Mouse (Mus musculus): Measurements from ENCODE around the gene Ppp4r4. TPM values are rescaled to one million over a fixed set of nuclear protein-coding genes. Genes with fewer than 3 reads are reported as not detected.
"Not testable (repeated sequence)": the region's sequence is repeated elsewhere in the genome, so short reads cannot be mapped to it uniquely, and the experiment has no call there.

The Ppp4r4 gene
- polyA plus RNA-seq, 1 experiment from 2014 or later = 1.7 TPM

DNA sequence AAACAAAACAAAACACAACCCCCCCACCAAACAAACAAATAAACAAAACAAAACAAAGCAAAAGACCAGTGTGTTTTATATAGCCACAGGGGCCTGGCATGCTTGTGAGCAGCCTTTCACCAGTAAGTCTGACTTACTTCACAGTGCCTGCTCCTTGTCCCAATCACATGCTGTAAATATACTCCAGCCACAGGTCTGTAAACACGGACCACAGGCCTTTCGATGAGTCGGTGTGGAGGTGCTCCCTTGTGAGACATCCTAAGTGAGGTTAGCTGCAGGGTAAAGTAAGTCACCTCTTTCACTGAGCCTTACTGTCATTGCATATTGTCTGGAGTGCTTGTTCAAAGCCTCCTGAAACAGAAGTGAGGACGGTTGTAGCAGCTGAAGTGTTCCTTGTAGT is 16.4 kb downstream of the Ppp4r4 start:
- WGBS = 81% methylated on average over 4 of the region's 4 CpGs
- H3K27ac ChIP-seq = no peak overlapping the region
- DNase-seq (ENCODE audit: low spot score) = no peak

DNA sequence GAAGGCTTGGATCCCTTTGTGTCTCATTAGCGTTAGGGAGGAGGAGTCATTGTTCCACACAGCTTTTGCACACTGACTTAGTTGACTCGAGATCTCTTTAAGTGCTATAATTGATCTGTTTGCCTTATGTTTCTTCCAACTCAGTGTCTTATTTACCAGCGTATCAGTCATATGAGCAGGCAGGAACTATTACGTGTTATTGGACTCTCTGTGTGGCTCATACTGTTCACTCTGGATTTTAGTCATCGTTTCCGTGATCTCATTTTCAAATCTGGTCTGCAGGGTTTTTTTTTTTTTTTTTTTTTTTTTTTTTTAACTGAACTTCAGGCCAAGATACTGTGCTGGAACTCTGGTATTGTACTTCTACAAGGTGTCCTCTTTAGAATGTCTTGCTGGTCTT is 18.0 kb downstream of the Ppp4r4 start:
- WGBS = 82% methylated on average over 6 of the region's 6 CpGs
- Histone ChIP-seq H3K36me3 (no peaks in the 10 kb centered on the region), H3K4me1 (replicated peaks) (peaks cover 5% of the 10 kb centered on the region; the same call in 1 of the 2 replicates), H3K4me3 (no peak overlapping the region), H3K9me3 (no peaks in the 10 kb centered on the region), H3K27me3 (ENCODE audit: insufficient read depth, poor library complexity, severe bottlenecking) (no peaks in the 10 kb centered on the region), H3K27ac (no peak overlapping the region)
- no peak for DNase-seq (ENCODE audit: low spot score)

More for the DNA sequence above, 16.4 kb downstream of the Ppp4r4 start:
- no peaks in the 10 kb centered on the region for H3K36me3 ChIP-seq
- H3K9me3 ChIP-seq = no peaks in the 10 kb centered on the region
- peaks cover 5% of the 10 kb centered on the region; the same call in 1 of the 2 replicates for H3K4me1 ChIP-seq (replicated peaks)
- no peaks in the 10 kb centered on the region for H3K27me3 ChIP-seq (ENCODE audit: insufficient read depth, poor library complexity, severe bottlenecking)
- no peak overlapping the region for H3K4me3 ChIP-seq

DNA sequence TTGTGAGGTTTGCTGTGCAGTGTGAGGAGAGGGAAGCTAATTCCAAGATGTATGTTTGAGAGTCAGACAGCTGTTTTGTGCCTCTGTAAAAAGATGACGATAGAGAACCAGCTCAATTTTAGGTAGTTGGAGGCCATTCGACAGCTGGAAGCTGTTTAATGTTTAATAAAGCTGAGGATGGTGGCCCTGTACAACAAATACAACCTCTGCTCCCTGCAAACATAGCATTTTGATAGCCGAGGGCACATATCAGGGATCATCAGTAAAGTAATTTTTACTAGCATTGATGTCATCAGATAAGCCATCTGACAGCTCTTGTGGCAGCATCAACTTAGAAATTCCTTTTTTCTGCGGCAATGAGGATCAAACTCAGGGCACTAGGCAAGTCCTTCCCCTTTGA is 19.3 kb downstream of the Ppp4r4 start:
- peaks cover 5% of the 10 kb centered on the region; the same call in 1 of the 2 replicates for H3K4me1 ChIP-seq (replicated peaks)
- no peaks in the 10 kb centered on the region for H3K9me3 ChIP-seq
- DNase-seq (ENCODE audit: low spot score) = no peak
- H3K27me3 ChIP-seq (ENCODE audit: insufficient read depth, poor library complexity, severe bottlenecking) = no peaks in the 10 kb centered on the region
- no peaks in the 10 kb centered on the region for H3K36me3 ChIP-seq
- H3K4me3 ChIP-seq = no peak overlapping the region
- 82% methylated on average over 4 of the region's 4 CpGs for WGBS
- H3K27ac ChIP-seq = no peak overlapping the region

DNA sequence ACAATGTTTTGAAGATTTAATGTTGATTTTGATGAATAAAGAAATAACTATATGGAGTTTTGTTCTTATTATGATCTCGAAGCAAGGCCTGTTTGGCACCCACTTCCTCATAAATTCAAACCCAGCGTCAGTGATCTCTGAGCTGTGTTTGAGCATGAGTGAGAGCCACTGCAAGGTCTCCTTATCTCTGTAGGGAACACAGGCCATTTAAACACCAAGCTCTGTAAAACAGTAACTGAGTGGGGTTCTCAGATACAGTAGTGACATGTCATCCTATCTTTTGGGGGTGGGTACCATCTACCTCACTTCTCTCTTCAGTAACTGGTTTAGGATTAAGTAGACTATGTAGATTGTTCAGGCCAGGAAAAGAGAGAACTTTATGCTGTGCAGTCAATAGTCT is 20.4 kb downstream of the Ppp4r4 start:
- Histone ChIP-seq H3K9me3 (no peaks in the 10 kb centered on the region), H3K27me3 (ENCODE audit: insufficient read depth, poor library complexity, severe bottlenecking) (no peaks in the 10 kb centered on the region), H3K4me1 (replicated peaks) (peaks cover 4% of the 10 kb centered on the region; the same call in 1 of the 2 replicates), H3K4me3 (no peak overlapping the region), H3K36me3 (no peaks in the 10 kb centered on the region), H3K27ac (no peak overlapping the region)
- 86% methylated on average over 2 of the region's 2 CpGs for WGBS
- DNase-seq (ENCODE audit: low spot score) = no peak

DNA sequence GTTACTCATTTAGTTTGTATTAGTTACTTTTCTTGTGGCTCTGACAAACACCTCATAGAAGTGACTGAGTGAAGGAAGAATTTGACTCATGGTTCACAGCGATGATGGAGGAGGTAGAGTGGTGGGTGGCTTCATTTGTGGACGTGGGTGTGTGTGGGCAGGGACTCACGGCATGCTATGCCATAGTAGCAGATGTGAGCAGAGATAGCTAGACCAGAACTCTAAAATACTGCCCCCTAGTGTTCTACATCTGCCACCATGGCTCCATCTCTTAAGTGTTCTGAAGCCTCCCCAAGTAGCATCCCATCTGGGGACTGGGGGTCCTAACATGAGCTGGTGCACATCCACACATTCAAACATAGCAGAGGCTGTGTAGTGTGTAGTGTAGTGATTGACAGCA is 21.4 kb downstream of the Ppp4r4 start:
- Histone ChIP-seq H3K4me3 (no peak overlapping the region), H3K9me3 (no peaks in the 10 kb centered on the region), H3K4me1 (replicated peaks) (no peaks in the 10 kb centered on the region), H3K36me3 (no peaks in the 10 kb centered on the region), H3K27me3 (ENCODE audit: insufficient read depth, poor library complexity, severe bottlenecking) (no peaks in the 10 kb centered on the region), H3K27ac (no peak overlapping the region)
- WGBS = 68% methylated on average over 3 of the region's 3 CpGs
- no peak for DNase-seq (ENCODE audit: low spot score)

DNA sequence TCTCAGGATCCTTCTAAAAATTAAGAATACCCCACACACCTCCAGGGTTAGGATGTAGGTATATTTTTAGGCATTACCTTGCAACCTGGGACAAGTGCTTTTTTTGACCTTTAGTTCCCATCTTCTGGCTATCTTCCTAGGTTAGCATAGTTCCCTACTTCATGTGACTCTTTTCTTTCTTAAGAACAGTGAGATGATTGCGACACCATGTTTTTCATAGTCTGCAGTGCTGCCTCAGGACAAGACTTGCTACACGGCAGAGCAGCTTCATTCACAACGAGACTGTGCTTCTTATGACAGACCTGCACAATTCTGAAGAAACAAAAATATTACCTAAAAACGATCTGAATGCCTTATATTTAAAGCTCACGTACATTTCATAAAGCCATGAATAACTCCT is 24.8 kb downstream of the Ppp4r4 start:
- WGBS = 89% methylated on average over 5 of the region's 5 CpGs
- no peak overlapping the region for H3K4me3 ChIP-seq

DNA sequence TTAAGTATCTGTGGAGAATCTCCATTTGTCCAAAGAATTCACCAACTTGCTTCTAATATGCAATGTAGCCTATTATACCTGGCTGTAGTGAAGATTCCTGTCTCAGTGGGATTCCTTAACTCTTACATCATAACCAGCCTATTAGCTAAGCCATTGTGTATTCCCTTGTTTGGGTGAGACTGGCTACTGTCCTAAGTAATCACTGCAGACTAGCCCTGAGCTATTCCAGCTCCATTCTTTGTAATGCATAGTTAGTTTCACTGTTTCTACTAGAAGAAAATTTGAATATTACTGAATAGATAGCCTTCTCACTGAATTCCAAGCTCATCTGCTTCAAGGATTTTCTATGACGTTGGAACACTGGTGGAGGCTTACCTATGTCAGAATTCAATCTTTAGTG is 32.6 kb downstream of the Ppp4r4 start:
- Histone ChIP-seq H3K4me1 (replicated peaks) (no peaks in the 10 kb centered on the region), H3K36me3 (no peaks in the 10 kb centered on the region), H3K27ac (no peak overlapping the region), H3K4me3 (no peak overlapping the region), H3K9me3 (no peaks in the 10 kb centered on the region), H3K27me3 (ENCODE audit: insufficient read depth, poor library complexity, severe bottlenecking) (no peaks in the 10 kb centered on the region)
- 73% methylated on average over 1 of the region's 1 CpGs for WGBS
- DNase-seq (ENCODE audit: low spot score) = no peak

More for the DNA sequence above, 24.8 kb downstream of the Ppp4r4 start:
- DNase-seq (ENCODE audit: low spot score) = no peak
- Histone ChIP-seq H3K36me3 (no peaks in the 10 kb centered on the region), H3K9me3 (no peaks in the 10 kb centered on the region), H3K4me1 (replicated peaks) (no peaks in the 10 kb centered on the region), H3K27ac (no peak overlapping the region), H3K27me3 (ENCODE audit: insufficient read depth, poor library complexity, severe bottlenecking) (no peaks in the 10 kb centered on the region)

DNA sequence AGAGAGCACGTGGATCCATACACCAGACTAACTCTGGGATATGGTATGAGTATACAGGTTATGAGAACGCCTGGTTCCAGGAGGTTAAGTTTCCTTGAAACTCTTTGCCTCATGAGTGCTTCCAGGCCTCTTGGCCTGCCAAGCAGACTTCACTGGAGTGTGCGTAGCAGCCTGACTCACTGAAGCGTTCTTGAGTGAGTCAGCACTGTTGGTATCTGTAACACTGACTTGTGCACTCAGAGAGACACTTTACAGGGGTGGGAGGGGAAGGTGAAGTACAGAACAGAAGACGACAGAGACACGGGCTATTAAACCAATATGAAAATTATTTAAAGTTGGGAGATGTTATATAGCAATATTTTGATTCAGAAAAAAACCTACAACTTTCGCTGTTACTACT is 33.1 kb downstream of the Ppp4r4 start:
- Histone ChIP-seq H3K9me3 (no peaks in the 10 kb centered on the region), H3K4me1 (replicated peaks) (no peaks in the 10 kb centered on the region), H3K4me3 (no peak overlapping the region), H3K27ac (no peak overlapping the region), H3K27me3 (ENCODE audit: insufficient read depth, poor library complexity, severe bottlenecking) (no peaks in the 10 kb centered on the region), H3K36me3 (no peaks in the 10 kb centered on the region)
- WGBS = 86% methylated on average over 7 of the region's 7 CpGs
- no peak for DNase-seq (ENCODE audit: low spot score)

DNA sequence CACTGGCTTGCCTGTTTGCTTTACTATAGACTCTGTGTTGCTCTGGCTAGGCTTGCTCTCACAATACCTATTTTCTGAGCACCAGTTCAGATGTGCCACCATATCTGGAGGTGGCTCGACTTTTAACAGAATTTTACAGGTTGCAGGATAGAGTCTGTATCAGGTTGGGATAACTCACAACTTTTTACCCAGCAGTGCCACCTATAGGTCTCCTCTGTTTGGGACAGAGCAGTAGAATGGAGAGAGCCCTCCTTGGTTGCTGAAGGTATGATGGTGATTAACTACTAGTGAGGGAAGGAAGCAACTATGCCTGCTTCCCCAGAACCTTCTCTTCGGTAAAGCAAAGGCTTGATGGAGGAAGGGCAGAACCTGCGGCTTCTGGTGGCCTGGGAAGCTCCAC is 35.0 kb downstream of the Ppp4r4 start:
- Histone ChIP-seq H3K27me3 (ENCODE audit: insufficient read depth, poor library complexity, severe bottlenecking) (no peaks in the 10 kb centered on the region), H3K27ac (no peak overlapping the region), H3K4me1 (replicated peaks) (no peaks in the 10 kb centered on the region), H3K9me3 (no peaks in the 10 kb centered on the region), H3K36me3 (no peaks in the 10 kb centered on the region), H3K4me3 (no peak overlapping the region)
- no peak for DNase-seq (ENCODE audit: low spot score)
- 74% methylated on average over 3 of the region's 3 CpGs for WGBS

DNA sequence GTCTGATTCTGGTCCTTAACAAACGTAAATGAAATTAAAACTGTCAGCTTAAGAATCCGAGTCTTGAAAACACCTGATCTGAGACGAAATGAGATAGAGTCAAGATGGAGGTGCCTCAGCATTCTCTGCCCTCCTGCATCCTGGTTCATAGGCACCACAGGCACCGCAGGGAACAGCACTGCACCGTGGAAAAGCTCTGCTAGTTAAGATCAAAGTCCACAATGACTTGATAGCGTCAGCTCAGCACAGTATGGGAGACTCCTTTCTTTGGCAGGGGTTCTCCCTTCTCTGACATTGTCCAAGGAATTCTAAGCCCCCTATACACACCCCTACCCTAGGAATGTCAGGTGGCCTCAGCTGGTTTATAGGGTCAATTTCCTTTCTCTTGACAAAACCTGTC is 37.6 kb downstream of the Ppp4r4 start:
- no peak overlapping the region for H3K4me3 ChIP-seq
- H3K9me3 ChIP-seq = no peaks in the 10 kb centered on the region
- no peaks in the 10 kb centered on the region for H3K27me3 ChIP-seq (ENCODE audit: insufficient read depth, poor library complexity, severe bottlenecking)
- no peaks in the 10 kb centered on the region for H3K4me1 ChIP-seq (replicated peaks)
- DNase-seq (ENCODE audit: low spot score) = no peak
- no peak overlapping the region for H3K27ac ChIP-seq
- no peaks in the 10 kb centered on the region for H3K36me3 ChIP-seq
- 66% methylated on average over 6 of the region's 6 CpGs for WGBS

DNA sequence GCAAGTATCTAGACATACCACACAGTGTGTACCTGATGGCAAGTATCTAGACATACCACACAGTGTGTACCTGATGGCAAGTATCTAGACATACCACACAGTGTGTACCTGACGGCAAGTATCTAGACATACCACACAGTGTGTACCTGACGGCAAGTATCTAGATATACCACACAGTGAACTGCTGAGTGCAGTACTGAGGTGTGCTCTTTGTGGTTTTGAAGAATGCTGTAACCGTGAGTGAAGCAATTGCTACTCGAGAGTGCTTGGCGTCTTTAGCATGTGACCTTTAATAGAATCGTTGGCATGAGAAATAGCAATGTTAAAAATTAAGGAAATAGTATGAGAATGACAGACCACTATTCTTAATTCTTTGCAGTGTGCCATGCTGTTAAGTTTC is 46.1 kb downstream of the Ppp4r4 start:
- DNase-seq (ENCODE audit: low spot score); H3K27ac ChIP-seq: not testable (repeated sequence)

DNA sequence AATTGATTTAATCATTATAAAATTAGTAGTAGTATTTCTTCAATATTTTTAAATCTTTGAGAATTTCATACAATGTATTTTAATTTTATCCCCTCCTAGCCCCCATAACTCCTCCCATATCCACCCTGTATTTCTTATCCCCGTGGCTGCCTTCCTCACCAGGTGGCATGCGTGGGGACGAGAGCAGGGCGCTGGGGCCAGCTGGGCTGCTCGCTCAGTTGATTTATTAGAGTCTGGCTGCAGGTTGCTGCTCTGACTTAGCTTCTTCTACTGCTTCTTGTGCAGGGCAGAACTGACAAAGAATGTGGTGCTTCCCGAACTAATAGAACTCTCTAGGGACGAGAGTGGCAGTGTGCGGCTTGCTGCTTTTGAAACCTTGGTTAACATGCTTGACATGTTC is 51.7 kb downstream of the Ppp4r4 start:
- H3K9me3 ChIP-seq = no peaks in the 10 kb centered on the region
- H3K27me3 ChIP-seq (ENCODE audit: insufficient read depth, poor library complexity, severe bottlenecking) = no peaks in the 10 kb centered on the region
- no peaks in the 10 kb centered on the region for H3K4me1 ChIP-seq (replicated peaks)
- no peak overlapping the region for H3K4me3 ChIP-seq
- no peak overlapping the region for H3K27ac ChIP-seq
- 81% methylated on average over 8 of the region's 8 CpGs for WGBS
- no peak for DNase-seq (ENCODE audit: low spot score)
- H3K36me3 ChIP-seq = 0 out of 2 replicates have a peak, but pooled peaks cover 2% of the 10 kb centered on the region

More for the DNA sequence above, 46.1 kb downstream of the Ppp4r4 start:
- H3K36me3 ChIP-seq; H3K27me3 ChIP-seq (ENCODE audit: insufficient read depth, poor library complexity, severe bottlenecking); H3K9me3 ChIP-seq; H3K4me1 ChIP-seq (replicated peaks); H3K4me3 ChIP-seq: not testable (repeated sequence)
- 95% methylated on average over 6 of the region's 6 CpGs for WGBS

DNA sequence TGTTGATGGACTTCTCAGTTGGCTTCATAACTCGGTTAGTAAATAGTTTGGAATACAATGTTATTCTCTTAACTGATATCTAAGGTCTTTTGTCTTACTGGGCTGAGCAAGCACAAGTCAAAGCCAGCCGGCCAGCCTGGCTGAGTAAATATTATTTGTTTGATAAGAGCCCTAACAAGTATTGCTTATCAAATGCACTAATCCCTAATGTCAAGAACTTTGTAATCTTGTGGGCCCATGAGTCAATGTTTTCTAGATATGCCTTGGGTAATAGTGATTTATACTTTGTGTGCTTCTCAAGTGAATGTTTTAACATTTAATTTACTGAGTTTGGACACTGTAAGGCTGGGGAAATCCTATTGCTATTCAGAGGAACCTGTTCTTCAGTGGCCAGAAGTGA is 66.3 kb downstream of the Ppp4r4 start:
- no peaks in the 10 kb centered on the region for H3K9me3 ChIP-seq
- no peaks in the 10 kb centered on the region for H3K4me1 ChIP-seq (replicated peaks)
- WGBS = 69% methylated on average over 2 of the region's 2 CpGs
- H3K27me3 ChIP-seq (ENCODE audit: insufficient read depth, poor library complexity, severe bottlenecking) = no peaks in the 10 kb centered on the region
- DNase-seq (ENCODE audit: low spot score) = no peak
- H3K4me3 ChIP-seq = no peak overlapping the region
- no peaks in the 10 kb centered on the region for H3K36me3 ChIP-seq
- H3K27ac ChIP-seq = no peak overlapping the region

DNA sequence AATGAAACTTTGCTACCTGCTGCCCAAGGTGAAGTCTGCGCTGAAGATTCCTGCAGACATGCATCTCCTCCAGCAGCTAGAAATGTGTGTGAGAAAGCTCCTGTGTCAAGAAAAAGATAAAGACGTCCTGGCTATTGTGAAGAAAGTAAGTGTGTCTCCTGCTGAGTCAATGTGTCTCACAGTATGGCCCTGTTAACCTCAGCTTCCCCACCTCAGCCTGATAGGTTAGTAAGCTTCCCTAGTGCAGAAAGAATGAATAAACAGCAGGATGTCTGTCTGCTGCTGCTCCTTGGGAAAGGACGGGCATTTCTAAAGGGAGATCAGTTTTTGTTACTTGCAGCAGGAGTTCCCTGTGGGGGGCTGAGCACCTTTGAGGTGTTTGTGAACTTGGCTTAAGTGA is 68.3 kb downstream of the Ppp4r4 start:
- H3K4me1 ChIP-seq (replicated peaks) = no peaks in the 10 kb centered on the region

More for the DNA sequence above, 68.3 kb downstream of the Ppp4r4 start:
- no peak for DNase-seq (ENCODE audit: low spot score)
- Histone ChIP-seq H3K9me3 (no peaks in the 10 kb centered on the region), H3K27me3 (ENCODE audit: insufficient read depth, poor library complexity, severe bottlenecking) (no peaks in the 10 kb centered on the region), H3K36me3 (no peaks in the 10 kb centered on the region), H3K27ac (no peak overlapping the region), H3K4me3 (no peak overlapping the region)
- WGBS = 14% methylated on average over 3 of the region's 3 CpGs

Data from hindbrain, embryonic 10.5 days (tissue).